Mouse (Mus musculus) cerebral cortex, adult 2 months (tissue): ENCODE results near the gene Tcaf3.

Experiments
- WGBS: fragments of 180-500 bp; shearing (Covaris S2); methylation state at CpG from one replicate; pipeline ENCODE4 v1.1.7; 2018; 5-methylcytosine and 5-hydroxymethylcytosine counted together

The Tcaf3 gene

DNA sequence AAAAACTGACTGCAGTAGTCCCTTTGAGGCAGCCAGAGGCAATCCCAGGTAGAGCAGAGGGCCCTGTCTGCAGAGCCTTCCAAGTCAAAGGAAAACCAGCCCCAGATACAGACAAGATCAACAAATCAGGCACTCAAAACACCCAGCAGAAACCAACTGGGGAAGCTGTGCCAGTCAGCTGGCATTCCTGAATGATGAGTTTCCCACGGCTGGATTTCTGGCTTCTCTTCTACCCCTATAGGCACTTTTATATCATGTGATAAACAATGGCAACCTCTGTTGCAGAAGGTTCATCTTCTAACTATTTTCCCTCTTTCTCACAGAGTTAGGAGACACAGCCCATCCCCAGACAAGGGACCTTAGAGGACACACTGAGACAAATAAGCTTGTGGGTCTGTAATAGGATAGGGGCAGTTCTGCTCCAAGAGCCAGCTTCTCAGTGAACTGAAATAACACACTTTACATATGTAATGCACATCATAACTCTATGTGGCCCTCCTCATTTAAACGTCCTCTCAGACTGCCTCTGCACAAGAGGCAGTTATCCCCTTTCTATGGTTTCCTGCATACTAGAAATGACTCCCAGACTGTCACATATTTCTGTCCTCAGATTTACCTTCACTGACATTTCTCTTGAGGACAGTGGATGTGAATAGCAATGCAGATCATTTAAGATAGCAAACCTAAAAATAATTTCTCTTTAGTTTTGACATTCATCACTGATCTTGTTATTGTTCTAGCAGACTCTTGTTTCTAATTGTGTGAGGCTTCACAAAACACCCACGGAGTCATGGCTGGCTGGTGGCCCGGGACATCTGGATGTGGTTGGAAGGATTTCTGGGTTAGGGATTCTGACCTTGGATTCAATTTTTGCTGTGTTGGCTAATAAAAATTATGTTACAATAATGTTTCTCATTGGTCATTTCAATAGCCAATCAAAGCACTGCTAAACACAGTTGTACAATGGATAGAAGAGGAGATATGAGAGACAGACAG lies 55.2 kb downstream of the Tcaf3 start:
- WGBS = 48% methylated on average over 4 of the region's 4 CpGs

DNA sequence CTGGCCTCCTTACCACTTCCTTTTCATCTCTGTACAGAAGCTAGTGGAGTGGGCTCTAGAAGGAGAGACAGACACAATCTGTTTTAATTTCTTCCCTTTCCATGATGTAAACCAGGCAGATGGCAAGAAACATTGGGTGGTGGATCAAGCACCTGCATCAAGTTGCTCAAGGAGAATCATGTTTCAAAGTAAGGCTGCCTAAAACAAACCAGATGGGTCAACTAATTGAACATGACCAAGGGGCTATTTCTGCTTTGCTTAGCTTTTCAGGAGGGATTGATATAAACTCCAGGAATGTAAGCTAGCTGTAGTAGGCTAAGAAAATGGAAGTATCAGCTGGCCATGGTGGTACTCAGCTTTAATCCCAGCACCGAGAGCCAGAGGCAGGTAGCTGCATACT lies 56.8 kb downstream of the Tcaf3 start:
- 93% methylated on average over 1 of the region's 1 CpGs for WGBS

DNA sequence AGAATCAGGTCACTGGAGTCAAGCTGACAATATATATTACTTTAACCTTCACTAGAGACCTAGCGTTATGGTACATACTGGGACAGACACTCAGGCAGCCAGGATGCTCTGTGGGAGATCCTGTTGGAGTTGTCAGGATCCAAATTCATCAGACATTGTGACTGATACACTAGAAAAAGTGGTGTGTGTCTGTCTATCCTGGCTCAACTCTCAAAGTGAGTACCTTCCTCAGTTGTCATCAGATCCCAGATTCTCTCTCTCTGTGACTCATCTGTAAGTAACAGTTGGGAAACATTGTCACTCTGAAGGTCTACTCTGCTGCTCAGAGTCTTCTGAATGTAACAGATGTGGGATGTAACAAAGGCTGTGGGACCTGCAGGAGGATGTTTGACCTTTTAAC lies 57.8 kb downstream of the Tcaf3 start:
- 89% methylated on average over 1 of the region's 1 CpGs for WGBS
